Mouse (Mus musculus) monocyte, adult 2 months (primary cell): ENCODE measurements around the gene Gnaq.
A peak's percentile ranks its signal among the peaks of the same experiment; 100 is the strongest.

Source experiments
- DNase-seq, 2 experiments: peaks; one replicate each; pipeline ENCODE4 v3.0.0; 2022; ENCODE audit warnings: low spot score in 2 of 2, low read depth in 1 of 2

Gnaq gene

DNA sequence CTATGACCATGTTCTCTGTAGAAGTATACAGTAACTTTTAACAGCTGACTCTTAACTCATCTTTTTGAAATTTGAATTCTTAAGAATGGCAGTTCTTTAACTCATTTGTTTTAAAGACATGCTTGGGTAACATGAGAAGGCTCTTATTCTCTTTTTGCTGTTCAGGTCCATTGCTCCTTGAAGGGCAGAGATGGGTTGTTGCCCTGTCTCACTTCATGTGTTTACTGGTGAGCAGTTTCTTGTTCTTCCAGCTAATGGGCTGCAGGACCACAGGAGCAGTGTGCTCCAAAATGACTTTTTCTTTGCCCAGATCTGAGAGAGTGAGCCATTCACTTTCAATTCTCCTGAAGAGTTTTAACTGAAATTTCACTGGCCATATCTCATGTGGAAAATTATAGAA lies 176.4 kb downstream of the Gnaq start:
- DNase-seq = no peak

DNA sequence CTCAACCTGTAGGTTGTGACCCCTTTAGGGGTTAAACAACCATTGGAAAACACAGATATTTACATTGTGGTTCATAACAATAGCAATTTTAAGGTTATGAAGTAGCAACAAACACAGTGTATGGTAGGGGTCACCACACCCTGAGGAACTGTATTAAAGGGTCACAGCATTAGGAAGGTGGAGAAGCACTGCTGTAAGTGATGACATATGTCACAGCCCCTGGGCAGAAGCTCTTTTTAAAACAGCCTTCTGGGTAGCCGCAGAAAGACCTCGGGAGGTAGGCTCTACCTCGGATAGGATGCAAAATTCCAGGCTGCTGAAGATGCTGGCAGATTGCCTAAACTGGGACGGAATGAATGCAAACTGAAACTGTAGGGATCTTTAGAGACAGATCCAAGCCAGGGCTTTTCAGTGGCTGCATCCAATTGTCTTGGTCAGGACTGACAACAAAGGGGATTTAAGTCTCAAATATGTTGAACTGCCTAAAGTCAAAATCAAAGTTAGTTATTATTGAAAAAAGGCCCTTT lies 181.7 kb downstream of the Gnaq start:
- no peak for DNase-seq

DNA sequence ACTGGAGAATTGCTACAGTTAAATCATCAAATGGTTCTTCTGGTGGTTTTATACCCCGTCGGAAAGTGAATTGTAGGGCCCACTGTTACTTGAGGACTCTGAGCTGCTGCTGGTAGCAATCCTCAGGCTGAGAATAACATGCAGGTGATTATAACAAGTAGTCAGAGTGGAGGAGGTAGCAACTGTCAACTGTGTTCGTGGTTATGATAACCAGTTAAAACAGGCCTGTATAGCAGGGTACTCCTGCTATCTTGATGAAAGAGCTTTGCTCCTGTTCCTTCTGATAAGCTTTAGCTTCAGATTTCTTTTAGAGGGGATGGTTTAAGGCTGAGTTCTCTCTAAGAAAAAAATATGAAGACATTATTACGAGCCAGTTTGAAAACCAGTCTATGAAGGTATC lies 182.9 kb downstream of the Gnaq start:
- DNase-seq = no peak

DNA sequence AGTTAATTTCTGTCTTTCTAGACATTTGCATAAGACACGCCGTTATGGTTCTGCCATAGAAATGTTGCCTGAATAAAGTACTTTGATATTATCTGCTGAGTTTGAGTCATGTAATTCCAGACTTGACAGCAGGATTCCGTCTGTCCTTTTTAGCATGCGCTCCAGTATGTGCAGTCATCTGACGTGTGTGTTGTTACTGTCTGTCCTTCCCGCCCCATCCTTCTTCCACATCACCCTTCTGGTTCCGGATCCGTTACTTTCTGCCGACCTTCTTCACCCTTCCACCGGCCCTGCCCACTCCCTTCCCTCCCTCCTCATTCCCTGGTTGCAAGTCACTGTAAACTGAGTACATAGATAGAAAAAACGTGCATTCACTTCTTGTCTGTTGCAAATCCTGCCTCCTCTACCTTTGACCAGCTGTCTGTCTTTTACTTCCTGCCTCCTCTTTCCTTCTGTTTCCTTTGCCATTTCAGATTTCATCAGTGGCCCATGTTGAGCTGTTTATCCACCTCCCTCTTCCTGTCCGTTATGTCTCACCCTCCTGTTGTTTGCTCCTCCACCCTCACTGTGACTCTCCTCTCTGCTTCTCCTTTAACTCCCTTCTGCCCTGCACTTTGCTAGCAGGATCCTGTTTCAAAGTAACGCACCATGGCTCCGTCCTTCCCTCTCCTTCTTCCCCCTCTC lies 185.6 kb downstream of the Gnaq start:
- no peak for DNase-seq

- DNase-seq = no peak
These were observed 187.4 kb downstream of the Gnaq start for GRCm38 (mm10) chr19:16319986-16320385.

- DNase-seq = peak; percentile 44 to 62
These were observed 190.4 kb downstream of the Gnaq start for GRCm38 (mm10) chr19:16322986-16323385.

DNA sequence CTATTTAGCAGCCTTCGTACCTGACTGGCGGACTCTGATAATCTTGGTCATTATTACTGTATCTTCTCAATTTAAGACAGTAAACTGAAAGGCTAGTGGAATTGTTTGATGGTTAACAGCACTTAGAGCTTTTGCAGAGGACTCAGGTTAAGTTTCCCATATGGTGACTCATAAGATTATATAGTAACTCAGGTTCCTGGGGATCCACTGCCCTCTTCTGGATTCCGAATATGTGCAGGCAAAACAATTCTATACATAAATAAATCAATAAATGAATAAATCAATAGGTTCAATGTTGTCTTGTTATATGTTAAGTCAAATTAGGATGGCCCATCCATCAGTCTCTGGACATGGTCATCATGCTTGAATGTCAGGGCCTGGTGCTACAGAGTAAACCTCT lies 191.6 kb downstream of the Gnaq start:
- no peak for DNase-seq

- DNase-seq = peak in 1 of 2 experiments; percentile 21
These were observed 193.3 kb downstream of the Gnaq start for GRCm38 (mm10) chr19:16325911-16326310.

GRCm38 (mm10) chr19:16327401-16328073 lies 194.9 kb downstream of the Gnaq start:
- DNase-seq = no peak

DNA sequence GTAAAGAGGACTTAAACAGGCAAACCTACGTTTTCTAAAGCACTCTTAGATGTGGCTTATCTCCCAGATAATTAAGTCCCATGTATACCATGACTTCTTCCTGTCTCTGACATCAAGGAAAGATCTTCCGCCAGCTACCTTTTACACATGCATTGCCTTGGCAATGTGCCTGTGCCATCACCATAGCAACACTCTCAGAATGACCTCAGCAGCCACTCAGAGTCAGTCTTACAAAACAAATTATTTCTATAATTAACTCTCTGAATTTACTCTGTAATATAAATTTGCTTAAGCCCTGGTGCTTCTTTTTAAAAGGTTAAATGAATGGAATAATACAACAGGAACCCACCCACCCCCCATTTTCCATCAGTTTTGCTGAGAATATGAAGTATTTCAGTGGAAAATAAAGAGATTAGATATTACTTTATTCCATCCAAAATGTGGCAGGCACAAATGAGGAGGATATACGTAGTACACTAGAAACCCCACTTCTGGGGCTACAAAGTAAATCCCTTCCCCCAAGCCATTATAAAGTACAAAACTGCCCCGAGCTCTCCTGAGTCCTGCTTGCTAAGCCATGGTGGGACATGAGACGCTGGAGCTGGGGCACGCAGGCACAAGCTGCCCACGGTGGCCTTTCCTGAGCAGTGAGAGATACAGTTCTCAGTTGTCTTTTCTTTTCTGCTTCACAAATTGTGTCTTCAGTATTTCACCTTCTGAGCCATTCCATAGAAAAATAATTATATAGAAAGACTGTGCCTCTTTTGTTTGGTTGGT lies 195.6 kb downstream of the Gnaq start:
- no peak for DNase-seq

DNA sequence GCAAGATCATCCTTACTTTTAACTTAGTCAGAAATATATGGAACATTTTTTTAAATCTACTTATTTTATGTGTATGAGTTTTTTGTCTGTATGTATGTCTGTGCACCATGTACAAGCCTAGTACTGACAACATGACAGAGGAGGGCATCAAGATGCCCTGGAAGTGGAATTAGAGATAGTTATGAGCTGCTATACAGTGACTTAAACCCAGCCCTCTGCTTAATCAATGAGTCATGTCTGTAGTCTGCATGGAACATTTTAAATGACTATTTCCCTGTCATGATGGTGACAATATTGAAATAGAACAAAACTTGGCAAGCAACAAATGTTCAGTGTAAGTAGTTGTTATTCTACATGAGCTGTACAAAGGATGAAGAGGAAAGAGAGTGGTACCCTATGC lies 196.4 kb downstream of the Gnaq start:
- DNase-seq = no peak

DNA sequence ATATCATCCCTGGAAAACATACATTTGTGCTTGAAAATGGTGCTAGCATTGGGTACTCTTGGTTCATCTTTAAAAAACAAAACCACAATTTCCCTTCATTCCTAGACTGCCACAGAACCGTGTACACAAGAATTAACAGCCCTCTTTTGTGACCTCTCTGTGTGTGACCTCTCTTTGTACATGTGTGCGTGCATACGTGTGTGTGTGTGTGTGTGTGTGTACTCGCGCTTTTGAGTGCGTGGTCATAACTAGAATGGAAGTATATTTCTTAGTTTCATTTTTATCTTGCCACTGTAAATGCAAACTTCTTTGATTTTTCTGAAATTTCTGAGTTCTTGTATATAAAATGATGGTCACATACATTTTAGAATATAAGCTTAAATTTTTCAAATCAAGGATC lies 197.0 kb downstream of the Gnaq start:
- no peak for DNase-seq

DNA sequence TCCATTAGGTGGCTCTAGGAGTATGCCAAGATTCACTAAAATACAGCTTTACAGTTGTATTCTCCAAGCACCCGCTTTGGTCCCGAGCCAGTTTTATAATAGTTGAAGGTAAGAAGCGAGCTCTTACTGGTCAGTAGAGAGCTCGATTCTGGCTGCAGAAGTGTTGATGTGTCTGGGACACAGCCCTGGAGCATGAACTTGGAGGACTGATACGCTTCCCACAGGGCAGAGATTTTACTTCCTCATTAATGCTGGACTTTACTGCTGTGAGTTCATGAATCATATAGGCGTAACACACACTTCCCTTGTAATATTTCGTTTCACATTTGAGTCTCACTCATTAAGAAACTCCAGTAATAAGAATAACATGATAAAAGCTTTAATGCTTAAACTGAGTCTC lies 197.5 kb downstream of the Gnaq start:
- DNase-seq = peak; percentile 24 to 41

- DNase-seq = no peak
These were observed 198.4 kb downstream of the Gnaq start for GRCm38 (mm10) chr19:16331047-16331446.

DNA sequence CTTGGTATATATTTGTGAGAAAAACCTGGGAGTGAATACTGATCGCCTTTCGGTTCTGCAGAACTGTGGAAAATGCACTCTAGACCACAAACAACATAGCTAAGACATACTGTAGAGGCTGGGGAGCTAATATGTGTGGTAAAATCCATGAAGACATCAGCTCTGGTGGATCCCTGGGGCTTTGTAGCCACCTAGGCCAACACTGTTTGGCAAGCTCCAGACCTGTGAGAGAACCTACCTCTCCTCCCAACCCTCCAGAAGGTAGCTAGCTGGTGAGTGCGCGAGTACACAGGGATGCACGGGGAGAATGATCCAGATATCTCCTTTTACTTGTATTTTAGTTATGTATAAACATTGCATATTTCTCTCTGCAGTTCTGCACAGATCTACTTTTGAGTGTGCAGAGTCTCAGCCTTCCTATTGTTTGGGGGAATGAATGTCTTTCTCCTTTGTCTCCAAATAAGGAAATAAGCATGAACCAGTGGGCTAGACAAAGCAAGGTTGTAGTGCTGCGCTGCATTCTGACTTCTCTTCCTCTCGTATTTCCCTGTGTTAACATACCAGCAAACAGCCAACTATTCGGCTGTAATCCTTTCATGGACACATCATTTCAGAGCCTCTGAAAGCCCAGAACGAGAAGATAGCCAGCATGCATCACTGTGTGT lies 205.4 kb downstream of the Gnaq start:
- no peak for DNase-seq

GRCm38 (mm10) chr19:16339954-16340586 lies 207.4 kb downstream of the Gnaq start:
- no peak for DNase-seq

DNA sequence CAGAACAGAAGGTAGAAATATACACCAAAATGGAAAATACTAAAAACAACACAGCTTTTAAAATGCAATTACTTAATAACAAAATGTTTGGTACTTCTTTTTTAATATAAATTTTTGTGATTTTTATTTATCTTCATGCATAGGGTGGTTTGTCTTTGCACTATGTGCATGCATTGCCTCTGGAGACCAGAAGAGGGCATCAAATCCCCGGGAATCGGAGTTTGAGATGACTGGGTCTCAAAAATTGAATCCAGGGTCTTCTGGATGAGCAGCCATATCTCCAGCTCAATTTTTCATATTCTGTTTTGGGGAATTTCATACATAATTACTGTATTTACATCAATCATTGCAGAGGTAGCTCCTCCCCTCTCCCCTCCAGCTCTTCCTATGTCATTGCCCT lies 210.1 kb downstream of the Gnaq start:
- DNase-seq = no peak

DNA sequence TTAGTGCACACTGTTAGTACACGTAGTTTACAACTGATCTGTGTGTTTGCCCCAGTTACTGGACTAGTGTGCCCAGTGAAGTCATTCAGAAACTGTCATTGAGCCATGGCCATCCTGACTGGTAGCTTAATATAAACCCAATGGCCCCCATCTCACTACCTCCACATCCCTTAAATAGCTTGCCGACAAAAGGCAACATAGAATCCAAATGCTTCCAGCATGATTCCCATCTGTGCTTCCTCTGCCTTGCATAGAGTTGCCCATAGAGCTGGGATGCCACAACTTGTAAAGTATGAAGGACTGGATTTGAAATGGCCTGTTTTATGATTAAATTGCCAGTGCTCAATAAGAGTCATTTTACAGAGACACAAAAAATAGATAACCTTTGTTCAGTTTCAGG lies 212.9 kb downstream of the Gnaq start:
- no peak for DNase-seq

DNA sequence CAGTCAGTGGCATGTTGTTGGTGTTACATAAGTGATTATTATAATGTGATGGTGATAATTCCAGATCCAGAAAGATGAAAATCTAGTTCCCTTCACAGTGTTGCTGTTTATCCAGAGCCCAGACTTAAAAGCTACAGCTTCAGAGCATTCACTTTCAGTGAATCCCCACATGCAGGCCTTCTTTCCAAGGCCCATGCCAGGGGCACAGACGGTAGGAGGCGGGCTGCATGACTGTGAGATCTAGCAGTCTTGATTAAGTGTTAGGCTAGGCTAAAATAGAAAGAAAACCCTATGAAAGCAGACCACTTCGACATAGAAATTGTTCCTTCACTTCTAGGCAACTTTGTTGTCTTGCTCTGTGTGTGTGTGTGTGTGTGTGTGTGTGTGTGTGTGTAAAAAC lies 214.4 kb downstream of the Gnaq start:
- no peak for DNase-seq

DNA sequence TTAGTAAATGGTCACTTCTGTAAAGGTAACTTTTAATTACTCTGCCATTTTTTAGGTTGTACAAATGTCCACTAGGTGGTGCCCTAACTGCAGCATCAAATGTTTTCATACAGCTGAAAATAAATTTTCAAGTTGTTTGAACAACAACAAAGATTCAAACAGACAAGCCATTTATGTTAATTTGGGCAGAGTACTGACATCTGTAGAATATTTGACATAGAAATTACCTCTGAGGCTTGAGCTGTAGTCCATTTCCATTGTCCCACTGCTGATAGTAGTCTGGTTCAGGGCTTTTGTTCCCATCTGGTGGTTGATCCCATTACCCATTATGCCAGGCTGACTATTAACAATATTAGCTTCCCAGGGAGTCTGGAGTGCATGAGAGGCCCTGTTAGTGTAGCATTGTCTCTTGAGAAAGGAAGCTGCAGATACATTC lies 221.1 kb downstream of the Gnaq start:
- DNase-seq = no peak

DNA sequence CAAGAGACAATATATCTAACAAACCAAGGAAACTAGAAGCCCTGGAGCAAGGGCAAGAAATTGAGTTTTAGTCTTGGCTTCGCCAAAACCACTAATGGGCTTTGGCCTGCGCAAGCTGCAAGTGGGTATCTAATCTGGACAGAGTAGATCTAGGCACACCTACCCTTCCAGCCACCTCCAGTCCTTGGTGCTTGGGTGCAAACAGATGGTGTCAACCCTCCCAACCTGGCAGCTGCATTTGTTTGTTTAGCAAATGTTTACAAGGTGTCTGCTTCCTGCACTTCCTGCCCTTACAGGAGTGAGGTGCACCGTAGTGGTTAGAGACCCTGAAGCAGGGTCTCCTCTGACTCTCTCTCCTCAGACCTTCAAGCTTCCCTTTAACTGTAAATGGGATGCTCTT lies 225.5 kb downstream of the Gnaq start:
- no peak for DNase-seq
